Mouse (Mus musculus): ENCODE data around the gene Pgam5.

The Pgam5 gene

GRCm38 (mm10) chr5:110269141-110270101 lies at the start of gene Pgam5:
Pgam5 (minus strand) TSS chr5:110269913.
- DNase-seq (ENCODE audit: low read depth, low spot score): peak; percentile 97

- DNase-seq (ENCODE audit: low read depth, low spot score): no peak
These were observed 43.4 kb upstream of the Pgam5 start for GRCm38 (mm10) chr5:110313127-110313526.

GRCm38 (mm10) chr5:110308861-110309260 lies 39.1 kb upstream of the Pgam5 start:
- no peak for DNase-seq (ENCODE audit: low read depth, low spot score)

GRCm38 (mm10) chr5:110300591-110300990 lies 30.9 kb upstream of the Pgam5 start:
- DNase-seq (ENCODE audit: low read depth, low spot score): peak; percentile 82

- DNase-seq (ENCODE audit: low read depth, low spot score): no peak
These were observed 26.9 kb upstream of the Pgam5 start for GRCm38 (mm10) chr5:110296637-110297036.

- DNase-seq (ENCODE audit: low read depth, low spot score): no peak
These were observed 21.9 kb upstream of the Pgam5 start for GRCm38 (mm10) chr5:110291649-110292048.

- DNase-seq (ENCODE audit: low read depth, low spot score): peak; percentile 35
These were observed 17.4 kb upstream of the Pgam5 start for GRCm38 (mm10) chr5:110287084-110287475.

GRCm38 (mm10) chr5:110286446-110287083 lies 16.9 kb upstream of the Pgam5 start:
- DNase-seq (ENCODE audit: low read depth, low spot score): no peak

GRCm38 (mm10) chr5:110285770-110286445 lies 16.2 kb upstream of the Pgam5 start, which contains the start of the genes Pxmp2 and Pole:
Pxmp2 (minus strand) TSS chr5:110286186.
Pole (plus strand) TSS chr5:110286306.
- DNase-seq (ENCODE audit: low read depth, low spot score): peak; percentile 94

GRCm38 (mm10) chr5:110285156-110285555 lies 15.4 kb upstream of the Pgam5 start:
- no peak for DNase-seq (ENCODE audit: low read depth, low spot score)

GRCm38 (mm10) chr5:110284536-110284935 lies 14.8 kb upstream of the Pgam5 start:
- DNase-seq (ENCODE audit: low read depth, low spot score): peak; percentile 85

- no peak for DNase-seq (ENCODE audit: low read depth, low spot score)
These were observed 12.3 kb upstream of the Pgam5 start for GRCm38 (mm10) chr5:110281984-110282383.

GRCm38 (mm10) chr5:110276910-110277309 lies 7.2 kb upstream of the Pgam5 start:
- DNase-seq (ENCODE audit: low read depth, low spot score): no peak

- DNase-seq (ENCODE audit: low read depth, low spot score): no peak
These were observed 6.7 kb upstream of the Pgam5 start for GRCm38 (mm10) chr5:110276391-110276790.

GRCm38 (mm10) chr5:110274846-110275245 lies 5.1 kb upstream of the Pgam5 start:
- DNase-seq (ENCODE audit: low read depth, low spot score): no peak

GRCm38 (mm10) chr5:110274147-110274546 lies 4.4 kb upstream of the Pgam5 start:
- no peak for DNase-seq (ENCODE audit: low read depth, low spot score)

- no peak for DNase-seq (ENCODE audit: low read depth, low spot score)
These were observed 529 bp upstream of the Pgam5 start for GRCm38 (mm10) chr5:110270242-110270641.

- no peak for DNase-seq (ENCODE audit: low read depth, low spot score)
These were observed 2.8 kb downstream of the Pgam5 start for GRCm38 (mm10) chr5:110266941-110267340.

GRCm38 (mm10) chr5:110244091-110244490 lies 25.6 kb downstream of the Pgam5 start:
- no peak for DNase-seq (ENCODE audit: low read depth, low spot score)

- peak; percentile 83 for DNase-seq (ENCODE audit: low read depth, low spot score)
These were observed 37.4 kb downstream of the Pgam5 start for GRCm38 (mm10) chr5:110232346-110232745.

GRCm38 (mm10) chr5:110231638-110232037 lies 38.1 kb downstream of the Pgam5 start:
- DNase-seq (ENCODE audit: low read depth, low spot score): peak; percentile 86

Data from A20 (cell line).